Mouse (Mus musculus): ENCODE results near the gene AI464131. TPM values are rescaled to one million over a fixed set of nuclear protein-coding genes. Genes with fewer than 3 reads are reported as not detected.
A peak's percentile ranks its signal among the peaks of the same experiment; 100 is the strongest.

The AI464131 gene
- polyA plus RNA-seq (2015; fragmentation: Nextera tagmentation; extraction: Ambion mirVana): 3.5 and 4.2 TPM in 2 replicates

GRCm38 (mm10) chr4:41502986-41503412, at the start of gene AI464131:
AI464131 (minus strand) TSS chr4:41503076.
- Histone ChIP-seq H3K36me3 (no peaks in the 10 kb centered on the region), H3K9me3 (no peaks in the 10 kb centered on the region), H3K4me3 (peak within 1 kb of the TSS; percentile 45), H3K4me1 (peaks cover 25% of the 10 kb centered on the region), H3K9ac (peak within 1 kb of the TSS; percentile 41), H3K27me3 (peaks cover 42% of the 10 kb centered on the region), H3K27ac (peak within 1 kb of the TSS; percentile 64), H3K4me2 (peak within 1 kb of the TSS; percentile 85)
- WGBS: 1% methylated on average over 18 of the region's 18 CpGs
- ATAC-seq (ENCODE audit: borderline replicate concordance, extremely low read depth, low FRiP score, low TSS enrichment): peak; percentile 94

- Histone ChIP-seq H3K4me1 (peaks cover 14% of the 10 kb centered on the region), H3K27me3 (no peaks in the 10 kb centered on the region), H3K27ac (no peak overlapping the region), H3K4me3 (no peak overlapping the region), H3K4me2 (no peak overlapping the region), H3K9ac (no peak overlapping the region), H3K9me3 (no peaks in the 10 kb centered on the region), H3K36me3 (no peaks in the 10 kb centered on the region)
- no peak for ATAC-seq (ENCODE audit: borderline replicate concordance, extremely low read depth, low FRiP score, low TSS enrichment)
- 27% methylated on average over 6 of the region's 6 CpGs for WGBS
These were observed 49.7 kb upstream of the AI464131 start for GRCm38 (mm10) chr4:41552529-41552928.

- H3K9ac ChIP-seq: no peak overlapping the region
These were observed 44.2 kb upstream of the AI464131 start for GRCm38 (mm10) chr4:41547086-41547485.

GRCm38 (mm10) chr4:41545985-41546384, 43.1 kb upstream of the AI464131 start:
- Histone ChIP-seq H3K27ac (no peak overlapping the region), H3K36me3 (no peaks in the 10 kb centered on the region), H3K9ac (no peak overlapping the region), H3K4me1 (no peaks in the 10 kb centered on the region), H3K4me3 (no peak overlapping the region), H3K27me3 (no peaks in the 10 kb centered on the region), H3K4me2 (no peak overlapping the region), H3K9me3 (no peaks in the 10 kb centered on the region)
- ATAC-seq (ENCODE audit: borderline replicate concordance, extremely low read depth, low FRiP score, low TSS enrichment): peak; percentile 31; the same call in 1 of the 2 replicates
- WGBS: 10% methylated on average over 8 of the region's 8 CpGs

More at GRCm38 (mm10) chr4:41547086-41547485, 44.2 kb upstream of the AI464131 start:
- Histone ChIP-seq H3K4me2 (no peak overlapping the region), H3K9me3 (no peaks in the 10 kb centered on the region), H3K4me1 (no peaks in the 10 kb centered on the region), H3K36me3 (no peaks in the 10 kb centered on the region), H3K27me3 (no peaks in the 10 kb centered on the region), H3K27ac (no peak overlapping the region), H3K4me3 (no peak overlapping the region)
- no peak for ATAC-seq (ENCODE audit: borderline replicate concordance, extremely low read depth, low FRiP score, low TSS enrichment)
- 71% methylated on average over 1 of the region's 1 CpGs for WGBS

GRCm38 (mm10) chr4:41542136-41542535, 39.3 kb upstream of the AI464131 start:
- no peaks in the 10 kb centered on the region for H3K27me3 ChIP-seq
- H3K9ac ChIP-seq: no peak overlapping the region
- no peak overlapping the region for H3K4me2 ChIP-seq
- H3K4me1 ChIP-seq: no peaks in the 10 kb centered on the region
- ATAC-seq (ENCODE audit: borderline replicate concordance, extremely low read depth, low FRiP score, low TSS enrichment): no peak
- no peak overlapping the region for H3K4me3 ChIP-seq
- 65% methylated on average over 8 of the region's 8 CpGs for WGBS
- no peaks in the 10 kb centered on the region for H3K9me3 ChIP-seq
- H3K36me3 ChIP-seq: no peaks in the 10 kb centered on the region
- no peak overlapping the region for H3K27ac ChIP-seq

GRCm38 (mm10) chr4:41534866-41535265, 32.0 kb upstream of the AI464131 start:
- Histone ChIP-seq H3K9ac (no peak overlapping the region), H3K27me3 (no peaks in the 10 kb centered on the region), H3K27ac (no peak overlapping the region), H3K9me3 (no peaks in the 10 kb centered on the region), H3K4me1 (no peaks in the 10 kb centered on the region), H3K36me3 (no peaks in the 10 kb centered on the region), H3K4me3 (no peak overlapping the region), H3K4me2 (no peak overlapping the region)
- ATAC-seq (ENCODE audit: borderline replicate concordance, extremely low read depth, low FRiP score, low TSS enrichment): no peak
- 66% methylated on average over 5 of the region's 5 CpGs for WGBS

GRCm38 (mm10) chr4:41532420-41532819, 29.5 kb upstream of the AI464131 start:
- ATAC-seq (ENCODE audit: borderline replicate concordance, extremely low read depth, low FRiP score, low TSS enrichment): no peak
- H3K27me3 ChIP-seq: no peaks in the 10 kb centered on the region
- no peak overlapping the region for H3K9ac ChIP-seq
- H3K4me2 ChIP-seq: no peak overlapping the region
- H3K4me3 ChIP-seq: no peak overlapping the region
- H3K9me3 ChIP-seq: no peaks in the 10 kb centered on the region
- WGBS: 19% methylated on average over 6 of the region's 6 CpGs
- no peaks in the 10 kb centered on the region for H3K36me3 ChIP-seq
- H3K27ac ChIP-seq: no peak overlapping the region
- peaks cover 7% of the 10 kb centered on the region; the same call in 1 of the 2 replicates for H3K4me1 ChIP-seq

- 14% methylated on average over 8 of the region's 8 CpGs for WGBS
- H3K27me3 ChIP-seq: no peaks in the 10 kb centered on the region; the same call in 1 of the 2 replicates
- no peak overlapping the region for H3K4me2 ChIP-seq
- no peak overlapping the region for H3K9ac ChIP-seq
- H3K36me3 ChIP-seq: no peaks in the 10 kb centered on the region
- H3K4me1 ChIP-seq: peaks cover 7% of the 10 kb centered on the region; the same call in 1 of the 2 replicates
- no peaks in the 10 kb centered on the region for H3K9me3 ChIP-seq
- no peak overlapping the region for H3K4me3 ChIP-seq
- no peak overlapping the region for H3K27ac ChIP-seq
- ATAC-seq (ENCODE audit: borderline replicate concordance, extremely low read depth, low FRiP score, low TSS enrichment): no peak
These were observed 25.1 kb upstream of the AI464131 start for GRCm38 (mm10) chr4:41527996-41528395.

- no peaks in the 10 kb centered on the region for H3K9me3 ChIP-seq
- peaks cover 11% of the 10 kb centered on the region; the same call in 1 of the 2 replicates for H3K4me1 ChIP-seq
- H3K4me2 ChIP-seq: no peak overlapping the region
- WGBS: 49% methylated on average over 13 of the region's 13 CpGs
- no peak overlapping the region for H3K27ac ChIP-seq
- no peaks in the 10 kb centered on the region; the same call in 1 of the 2 replicates for H3K27me3 ChIP-seq
- no peak overlapping the region for H3K9ac ChIP-seq
- ATAC-seq (ENCODE audit: borderline replicate concordance, extremely low read depth, low FRiP score, low TSS enrichment): no peak
- H3K4me3 ChIP-seq: no peak overlapping the region
- H3K36me3 ChIP-seq: no peaks in the 10 kb centered on the region
These were observed 24.2 kb upstream of the AI464131 start for GRCm38 (mm10) chr4:41527076-41527475.

- Histone ChIP-seq H3K4me2 (no peak overlapping the region), H3K9ac (no peak overlapping the region), H3K27ac (no peak overlapping the region), H3K27me3 (no peaks in the 10 kb centered on the region; the same call in 1 of the 2 replicates), H3K9me3 (no peaks in the 10 kb centered on the region), H3K4me3 (no peak overlapping the region), H3K36me3 (no peaks in the 10 kb centered on the region), H3K4me1 (peaks cover 11% of the 10 kb centered on the region; the same call in 1 of the 2 replicates)
- ATAC-seq (ENCODE audit: borderline replicate concordance, extremely low read depth, low FRiP score, low TSS enrichment): no peak
- WGBS: 60% methylated on average over 7 of the region's 7 CpGs
These were observed 23.7 kb upstream of the AI464131 start for GRCm38 (mm10) chr4:41526553-41526952.

GRCm38 (mm10) chr4:41524829-41525228, 22.0 kb upstream of the AI464131 start:
- 71% methylated on average over 9 of the region's 9 CpGs for WGBS
- no peak for ATAC-seq (ENCODE audit: borderline replicate concordance, extremely low read depth, low FRiP score, low TSS enrichment)
- H3K9ac ChIP-seq: no peak overlapping the region

GRCm38 (mm10) chr4:41523839-41524238, 21.0 kb upstream of the AI464131 start:
- no peak overlapping the region for H3K27ac ChIP-seq
- ATAC-seq (ENCODE audit: borderline replicate concordance, extremely low read depth, low FRiP score, low TSS enrichment): no peak
- WGBS: 70% methylated on average over 7 of the region's 7 CpGs

More at GRCm38 (mm10) chr4:41524829-41525228, 22.0 kb upstream of the AI464131 start:
- H3K36me3 ChIP-seq: no peaks in the 10 kb centered on the region
- no peak overlapping the region for H3K4me3 ChIP-seq
- peaks cover 11% of the 10 kb centered on the region; the same call in 1 of the 2 replicates for H3K4me1 ChIP-seq
- no peaks in the 10 kb centered on the region; the same call in 1 of the 2 replicates for H3K27me3 ChIP-seq
- H3K4me2 ChIP-seq: no peak overlapping the region
- no peak overlapping the region for H3K27ac ChIP-seq
- H3K9me3 ChIP-seq: no peaks in the 10 kb centered on the region

More at GRCm38 (mm10) chr4:41523839-41524238, 21.0 kb upstream of the AI464131 start:
- no peaks in the 10 kb centered on the region for H3K9me3 ChIP-seq
- no peaks in the 10 kb centered on the region for H3K36me3 ChIP-seq
- H3K27me3 ChIP-seq: no peaks in the 10 kb centered on the region; the same call in 1 of the 2 replicates
- H3K9ac ChIP-seq: no peak overlapping the region
- peaks cover 8% of the 10 kb centered on the region; the same call in 1 of the 2 replicates for H3K4me1 ChIP-seq
- H3K4me3 ChIP-seq: no peak overlapping the region
- no peak overlapping the region for H3K4me2 ChIP-seq

Data from lung, embryonic 15.5 days (tissue).